Mouse (Mus musculus) intestine, embryonic 16.5 days (tissue): ENCODE data around the gene Moxd1. TPM values are rescaled to one million over a fixed set of nuclear protein-coding genes. Genes with fewer than 3 reads are reported as not detected.
"Not testable (repeated sequence)": the region's sequence is repeated elsewhere in the genome, so short reads cannot be mapped to it uniquely, and the experiment has no call there.

Experiments
- ATAC-seq: fragments of 200-750 bp; cut with Nextera tagmentation; 2 replicates; pipeline ENCODE4 v1.8.0; 2017; ENCODE audit warnings: moderate TSS enrichment, moderate library complexity
- H3K27ac ChIP-seq: fragments of 300-500 bp; sonication (generic); 2 replicates; pipeline ENCODE4 v1.5.1; 2014; ENCODE audit warnings: mild to moderate bottlenecking, low read length
- H3K27me3 ChIP-seq: fragments of 300-500 bp; sonication (generic); replicated peaks from 2 replicates; pipeline ENCODE4 v1.6.1; 2014; ENCODE audit warnings: low read length, control low read depth, mixed read lengths; ENCODE audit not compliant: control insufficient read depth, insufficient read depth
- H3K36me3 ChIP-seq: fragments of 300-500 bp; sonication (generic); 2 replicates; pipeline ENCODE4 v1.6.1; 2014; ENCODE audit warnings: low read length, control low read depth; ENCODE audit not compliant: control insufficient read depth, insufficient read depth
- H3K4me1 ChIP-seq: fragments of 300-500 bp; sonication (generic); 2 replicates; pipeline ENCODE4 v1.6.1; 2014; ENCODE audit warnings: low read length, control low read depth, mixed read lengths; ENCODE audit not compliant: control insufficient read depth, insufficient read depth
- H3K4me2 ChIP-seq: fragments of 300-500 bp; sonication (generic); 2 replicates; pipeline ENCODE4 v1.6.1; 2014; ENCODE audit warnings: low read depth, low read length, control low read depth
- H3K4me3 ChIP-seq: fragments of 300-500 bp; sonication (generic); 2 replicates; pipeline ENCODE4 v1.5.1; 2014; ENCODE audit warnings: mild to moderate bottlenecking, low read length
- H3K9ac ChIP-seq: fragments of 300-500 bp; sonication (generic); 2 replicates; pipeline ENCODE4 v1.6.1; 2014; ENCODE audit warnings: low read depth, low read length
- H3K9me3 ChIP-seq: fragments of 300-500 bp; sonication (generic); 2 replicates; pipeline ENCODE4 v1.6.1; 2016; ENCODE audit warnings: low read length, control low read depth; ENCODE audit not compliant: control insufficient read depth
- whole genome bisulfite sequencing: fragments of 180-500 bp; shearing (Covaris S2); extraction: QIAGEN DNeasy Blood & Tissue Kit; methylation state at CpG from one replicate; pipeline ENCODE4 v1.1.7; 2014; 5-methylcytosine and 5-hydroxymethylcytosine counted together
- polyA plus RNA-seq: library from polyadenylated mRNA; unstranded; fragments of >200 nt; fragmentation: Nextera tagmentation; extraction: Ambion mirVana; gene quantifications from 2 replicates; pipeline ENCODE4 v1.2.1, GENCODE M21; 2015

The Moxd1 gene
- polyA plus RNA-seq, 1 experiment from 2014 or later = 11.7 TPM

DNA sequence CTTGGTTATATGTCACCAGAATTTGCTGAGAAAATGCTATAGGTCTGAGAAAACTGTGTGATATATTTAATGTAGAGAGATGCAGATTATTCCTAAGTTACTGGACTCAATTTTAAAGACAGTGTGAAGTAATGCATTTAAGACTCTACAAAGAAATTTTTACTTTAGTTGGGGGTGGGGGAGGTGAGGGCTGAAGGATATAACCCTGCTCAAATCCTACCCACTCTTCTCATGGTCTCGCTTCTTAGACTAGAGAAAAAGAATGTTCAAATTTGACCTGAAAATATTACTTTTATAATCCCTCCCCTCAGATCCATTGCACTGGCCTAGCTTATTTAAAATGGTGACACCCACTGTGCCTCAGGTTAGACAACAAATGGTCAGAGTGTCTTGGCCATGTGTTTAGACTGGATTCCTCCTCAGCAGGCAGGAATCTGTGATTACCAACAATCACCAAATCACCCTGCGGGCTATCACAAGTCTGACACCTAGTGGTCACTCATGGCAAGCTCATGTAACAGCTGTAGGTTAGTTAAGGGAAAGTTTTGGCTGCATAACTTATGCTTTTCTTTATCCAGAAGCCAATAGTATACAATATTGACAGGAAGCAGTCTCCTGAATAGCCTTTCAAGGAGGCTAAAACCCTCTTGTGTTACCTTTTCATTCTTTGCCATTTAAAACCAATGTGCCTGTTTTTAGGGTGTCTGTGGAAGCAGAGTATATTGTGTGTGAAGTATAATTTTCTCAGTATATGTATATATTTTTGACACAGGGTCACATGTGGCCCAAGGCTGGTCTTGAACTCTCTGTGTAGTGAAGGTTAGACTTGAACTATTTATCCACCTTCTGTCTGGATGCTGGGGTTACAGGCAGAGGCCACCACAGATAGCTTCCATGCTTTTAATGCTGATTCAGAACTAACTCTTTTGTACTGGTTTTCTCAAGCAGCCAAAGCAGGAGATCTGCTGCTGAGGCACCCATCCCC is 75.2 kb downstream of the Moxd1 start:
- ATAC-seq = peak; percentile 38; the same call in 1 of the 2 replicates

GRCm38 (mm10) chr10:24312191-24312611 is 88.9 kb downstream of the Moxd1 start:
- H3K36me3 ChIP-seq = no peaks in the 10 kb centered on the region
- no peaks in the 10 kb centered on the region for H3K9me3 ChIP-seq
- H3K27me3 ChIP-seq = no peaks in the 10 kb centered on the region
- no peaks in the 10 kb centered on the region for H3K4me1 ChIP-seq
- H3K4me3 ChIP-seq = 0 out of 2 replicates have a peak overlapping the region, but pooled peaks have one; percentile 13
- H3K4me2 ChIP-seq = peak overlapping the region; percentile 5; the same call in 1 of the 2 replicates
- ATAC-seq = peak; percentile 56; the same call in 1 of the 2 replicates
- no peak overlapping the region for H3K9ac ChIP-seq
- no peak overlapping the region for H3K27ac ChIP-seq
- under 1% methylated on average over 9 of the region's 9 CpGs for WGBS

More for the DNA sequence above, 75.2 kb downstream of the Moxd1 start:
- no peak overlapping the region for H3K9ac ChIP-seq
- no peaks in the 10 kb centered on the region for H3K36me3 ChIP-seq
- 47% methylated on average over 2 of the region's 2 CpGs for WGBS
- no peaks in the 10 kb centered on the region for H3K4me1 ChIP-seq
- H3K27ac ChIP-seq = no peak overlapping the region
- H3K4me3 ChIP-seq = no peak overlapping the region
- no peaks in the 10 kb centered on the region for H3K9me3 ChIP-seq
- H3K27me3 ChIP-seq = no peaks in the 10 kb centered on the region
- no peak overlapping the region for H3K4me2 ChIP-seq

DNA sequence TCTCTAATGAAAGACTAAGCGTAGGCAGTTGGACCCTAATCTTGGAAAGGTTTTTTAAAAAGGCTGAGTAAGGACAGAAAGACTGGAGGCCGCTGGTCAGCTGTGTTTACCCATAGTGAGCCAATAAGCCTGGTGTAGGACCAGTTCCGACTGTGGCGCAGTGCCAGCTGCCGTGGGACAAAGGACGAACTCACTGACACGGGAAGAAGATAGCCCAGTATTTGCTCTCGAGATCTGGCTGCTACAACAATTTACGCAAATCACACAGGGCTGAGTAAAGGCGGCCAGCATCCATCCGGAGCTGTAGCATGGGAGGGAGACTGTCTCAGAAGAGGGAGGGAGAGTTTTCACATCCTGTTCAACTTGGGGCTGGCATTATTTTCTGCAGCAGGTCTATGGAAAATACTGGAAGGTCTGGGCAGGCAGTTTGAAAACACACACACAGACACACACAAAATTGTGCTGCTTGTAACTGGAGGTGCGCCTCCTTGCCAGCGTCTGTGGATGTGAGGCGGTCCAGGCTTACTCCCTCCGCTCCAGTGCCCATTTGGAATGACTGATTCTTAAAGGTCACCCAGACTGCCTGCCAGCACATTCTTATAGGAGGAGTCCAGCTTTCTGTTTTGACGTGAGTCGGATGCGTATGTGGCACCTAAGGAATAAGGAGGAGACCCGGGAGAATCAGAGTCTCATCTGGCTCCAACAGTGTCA is 94.0 kb downstream of the Moxd1 start:
- no peak overlapping the region for H3K4me2 ChIP-seq
- 51% methylated on average over 19 of the region's 19 CpGs for WGBS
- ATAC-seq = no peak; the same call in 1 of the 2 replicates

DNA sequence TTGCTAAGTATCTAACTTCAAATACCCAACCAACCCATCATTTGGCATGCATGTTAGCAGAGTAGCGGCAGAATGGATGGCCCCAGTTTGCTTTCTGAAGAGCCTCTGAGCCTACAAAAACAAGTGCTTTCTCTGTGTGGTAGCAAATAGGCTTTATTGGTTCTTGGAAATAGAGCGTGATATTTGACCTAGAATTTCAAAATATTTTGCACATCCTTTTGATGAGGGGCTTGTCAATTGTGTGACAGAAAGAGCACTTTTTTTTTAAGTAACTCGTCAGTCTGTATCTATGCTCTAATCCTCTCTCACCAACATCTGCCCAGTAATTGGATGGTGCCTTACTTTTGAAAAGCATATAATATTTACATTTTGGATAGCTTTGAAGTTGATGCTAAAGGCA is 97.0 kb downstream of the Moxd1 start:
- H3K9me3 ChIP-seq = no peaks in the 10 kb centered on the region
- WGBS = 86% methylated on average over 3 of the region's 3 CpGs
- no peaks in the 10 kb centered on the region for H3K36me3 ChIP-seq
- H3K4me2 ChIP-seq = no peak overlapping the region
- H3K9ac ChIP-seq = no peak overlapping the region
- no peak overlapping the region for H3K4me3 ChIP-seq
- no peak overlapping the region for H3K27ac ChIP-seq
- no peaks in the 10 kb centered on the region for H3K4me1 ChIP-seq
- no peaks in the 10 kb centered on the region for H3K27me3 ChIP-seq
- no peak for ATAC-seq

More for the DNA sequence above, 94.0 kb downstream of the Moxd1 start:
- H3K9ac ChIP-seq = no peak overlapping the region
- no peak overlapping the region for H3K4me3 ChIP-seq
- no peaks in the 10 kb centered on the region for H3K4me1 ChIP-seq
- no peaks in the 10 kb centered on the region for H3K27me3 ChIP-seq
- H3K36me3 ChIP-seq = no peaks in the 10 kb centered on the region
- H3K27ac ChIP-seq = no peak overlapping the region
- no peaks in the 10 kb centered on the region for H3K9me3 ChIP-seq

DNA sequence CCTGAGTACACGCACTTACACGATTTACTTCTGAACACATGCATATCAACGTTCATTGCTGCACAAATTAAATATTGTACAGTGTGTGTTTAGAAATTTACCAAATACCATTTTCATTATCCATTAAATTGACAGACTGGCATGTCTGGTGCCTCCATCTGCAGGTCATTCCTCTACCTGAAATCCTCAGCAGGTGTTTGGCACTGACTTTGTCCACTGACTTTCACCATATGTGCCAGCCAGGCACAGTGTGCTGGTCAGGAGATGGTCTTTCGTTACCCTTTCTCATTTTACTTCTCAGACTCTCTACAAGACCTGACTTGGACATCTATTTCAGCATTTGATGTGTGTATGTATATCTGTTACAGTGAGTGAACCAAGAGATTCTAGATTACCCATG is 99.7 kb downstream of the Moxd1 start:
- no peak for ATAC-seq
- H3K9ac ChIP-seq = no peak overlapping the region
- H3K36me3 ChIP-seq = no peaks in the 10 kb centered on the region
- no peak overlapping the region for H3K4me2 ChIP-seq
- no peaks in the 10 kb centered on the region for H3K9me3 ChIP-seq
- H3K27me3 ChIP-seq = no peaks in the 10 kb centered on the region
- no peak overlapping the region for H3K4me3 ChIP-seq
- 89% methylated on average over 4 of the region's 4 CpGs for WGBS
- H3K4me1 ChIP-seq = no peaks in the 10 kb centered on the region
- no peak overlapping the region for H3K27ac ChIP-seq

DNA sequence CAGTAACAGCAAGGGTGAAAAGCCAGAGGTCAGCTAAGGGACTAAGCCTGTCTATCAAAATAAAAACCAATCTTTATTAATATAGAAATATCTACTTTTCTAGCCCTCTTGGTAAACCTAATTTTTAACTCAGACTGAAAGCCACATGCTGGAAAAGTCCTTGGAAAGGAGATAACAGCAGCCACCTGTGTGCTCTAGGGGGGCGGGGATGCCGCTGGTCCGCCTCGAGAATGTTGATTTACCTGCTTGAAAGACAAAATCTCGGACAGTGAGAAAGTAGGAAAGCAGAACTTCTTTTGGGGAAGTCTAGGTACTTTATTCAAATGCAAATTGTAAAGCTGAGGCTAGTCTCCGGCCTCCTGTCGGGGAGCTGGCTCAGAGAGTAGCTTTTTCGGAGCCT is 103.9 kb downstream of the Moxd1 start:
- H3K27me3 ChIP-seq, H3K9ac ChIP-seq, H3K9me3 ChIP-seq, H3K36me3 ChIP-seq, H3K4me1 ChIP-seq, ATAC-seq, H3K4me3 ChIP-seq, H3K27ac ChIP-seq, H3K4me2 ChIP-seq: not testable (repeated sequence)
- WGBS = 42% methylated on average over 8 of the region's 8 CpGs

DNA sequence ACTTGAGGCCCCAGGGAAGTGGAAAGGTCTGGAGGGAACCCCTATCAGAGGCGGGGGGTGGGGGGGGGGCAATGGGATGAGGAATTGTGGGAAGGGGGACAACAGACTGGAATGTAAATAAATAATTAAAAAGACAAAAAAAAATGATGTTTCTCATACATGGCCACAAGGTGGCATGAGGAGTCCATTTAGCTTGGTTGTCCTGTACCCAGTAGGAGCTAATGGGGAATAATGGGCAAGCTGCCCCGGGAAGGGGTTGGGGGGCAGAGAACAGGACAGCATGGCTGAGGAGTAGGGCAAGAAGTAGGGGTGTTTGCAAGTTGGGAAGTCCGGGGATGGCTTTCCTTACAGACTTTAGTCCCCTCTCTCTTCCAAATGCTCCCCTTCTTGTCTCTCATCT is 109.5 kb downstream of the Moxd1 start:
- H3K4me3 ChIP-seq = no peak overlapping the region
- H3K9me3 ChIP-seq = no peaks in the 10 kb centered on the region
- no peak for ATAC-seq
- H3K27me3 ChIP-seq = no peaks in the 10 kb centered on the region
- no peaks in the 10 kb centered on the region for H3K4me1 ChIP-seq
- H3K4me2 ChIP-seq = no peak overlapping the region
- no peaks in the 10 kb centered on the region for H3K36me3 ChIP-seq
- H3K9ac ChIP-seq = no peak overlapping the region
- WGBS = 53% methylated on average over 3 of the region's 3 CpGs
- H3K27ac ChIP-seq = no peak overlapping the region

DNA sequence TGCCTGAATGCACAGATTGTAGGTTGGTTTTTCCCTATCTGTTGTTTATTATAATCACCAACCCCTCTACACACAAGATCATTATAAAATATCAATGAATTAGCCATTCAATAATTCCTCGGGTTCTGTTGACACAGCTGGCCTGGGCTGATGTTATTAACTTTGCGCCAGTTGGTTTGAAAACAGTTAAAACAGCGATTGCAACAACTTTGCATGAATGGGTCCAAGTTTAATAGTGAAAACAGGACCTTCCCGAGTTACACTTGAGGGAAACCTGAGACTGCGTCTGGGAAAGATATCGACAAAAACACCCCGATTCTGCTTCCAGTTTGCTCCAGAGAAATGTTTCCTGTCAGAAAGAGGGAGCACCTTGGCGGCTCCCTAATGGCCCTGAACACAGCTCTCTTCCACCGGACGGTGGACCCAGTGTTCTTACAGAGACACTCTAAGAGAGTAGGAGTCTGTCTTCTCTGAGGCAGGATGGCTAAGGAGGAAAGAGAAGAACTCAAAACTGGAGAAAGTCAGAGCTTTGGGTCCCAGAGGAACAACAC is 116.4 kb downstream of the Moxd1 start:
- 83% methylated on average over 10 of the region's 10 CpGs for WGBS
- no peak for ATAC-seq
- H3K4me1 ChIP-seq = no peaks in the 10 kb centered on the region
- H3K27me3 ChIP-seq = no peaks in the 10 kb centered on the region
- no peaks in the 10 kb centered on the region for H3K9me3 ChIP-seq
- H3K27ac ChIP-seq = no peak overlapping the region
- H3K9ac ChIP-seq = no peak overlapping the region
- no peaks in the 10 kb centered on the region for H3K36me3 ChIP-seq
- H3K4me3 ChIP-seq = no peak overlapping the region
- H3K4me2 ChIP-seq = no peak overlapping the region

GRCm38 (mm10) chr10:24340551-24341213 is 117.4 kb downstream of the Moxd1 start:
- no peak for ATAC-seq
- WGBS = 60% methylated on average over 1 of the region's 1 CpGs

More at GRCm38 (mm10) chr10:24340551-24341213, 117.4 kb downstream of the Moxd1 start:
- Histone ChIP-seq H3K9me3 (no peaks in the 10 kb centered on the region), H3K4me1 (no peaks in the 10 kb centered on the region), H3K27me3 (no peaks in the 10 kb centered on the region), H3K4me2 (no peak overlapping the region), H3K9ac (no peak overlapping the region), H3K36me3 (no peaks in the 10 kb centered on the region), H3K27ac (no peak overlapping the region), H3K4me3 (no peak overlapping the region)
